Mouse (Mus musculus) ES-Bruce4 (cell line): ENCODE data around the gene Cc2d2a. TPM values are rescaled to one million over a fixed set of nuclear protein-coding genes. Genes with fewer than 3 reads are reported as not detected.

ENCODE experiments used
- H3K27ac ChIP-seq: 2 replicates; pipeline ENCODE4 v1.5.1; 2012; ENCODE audit warnings: low read length, inconsistent platforms; ENCODE audit not compliant: insufficient read depth
- H3K27me3 ChIP-seq: 2 replicates; pipeline ENCODE4 v1.6.1; 2012; ENCODE audit warnings: mild to moderate bottlenecking, low read length, inconsistent platforms; ENCODE audit not compliant: control insufficient read depth, poor library complexity, insufficient read depth, severe bottlenecking
- H3K36me3 ChIP-seq: 2 replicates; pipeline ENCODE4 v1.6.1; 2012; ENCODE audit warnings: inconsistent platforms, mild to moderate bottlenecking, low read length, moderate library complexity; ENCODE audit not compliant: control insufficient read depth, poor library complexity, insufficient read depth, severe bottlenecking
- H3K4me1 ChIP-seq: one replicate; pipeline ENCODE4 v1.8.1; 2011; ENCODE audit warnings: low read length; ENCODE audit not compliant: control insufficient read depth, insufficient read depth
- H3K4me3 ChIP-seq: 2 replicates; pipeline ENCODE4 v1.5.1; 2011; ENCODE audit warnings: low read depth, mild to moderate bottlenecking, low read length
- H3K9ac ChIP-seq: 2 replicates; pipeline ENCODE4 v1.6.1; 2012; ENCODE audit warnings: low read depth, mild to moderate bottlenecking, inconsistent platforms; ENCODE audit not compliant: poor library complexity, severe bottlenecking
- H3K9me3 ChIP-seq: replicated peaks from 2 replicates; pipeline ENCODE4 v1.6.1; 2012; ENCODE audit warnings: mild to moderate bottlenecking, low read length, inconsistent platforms; ENCODE audit not compliant: control insufficient read depth, poor library complexity, insufficient read depth, severe bottlenecking
- CTCF ChIP-seq: IDR thresholded peaks from one replicate; pipeline ENCODE4 v1.8.1; 2011; ENCODE audit warnings: low read depth, low read length
- EP300 ChIP-seq: IDR thresholded peaks from 2 replicates; pipeline ENCODE4 v1.6.1; 2011; ENCODE audit warnings: low read depth, low read length; ENCODE audit not compliant: insufficient read depth
- POLR2A ChIP-seq: IDR thresholded peaks from one replicate; pipeline ENCODE4 v1.8.1; 2011; ENCODE audit warnings: low read length; ENCODE audit not compliant: insufficient read depth
- polyA plus RNA-seq: library from polyadenylated mRNA; stranded (reverse); fragments of >200 nt; gene quantifications from 2 replicates; pipeline ENCODE4 v1.2.4, GENCODE M21; 2011; ENCODE audit warnings: low read depth; ENCODE audit not compliant: missing spikeins, insufficient read depth, insufficient read length

The Cc2d2a gene
- polyA plus RNA-seq, 1 experiment: 7.9 TPM

DNA sequence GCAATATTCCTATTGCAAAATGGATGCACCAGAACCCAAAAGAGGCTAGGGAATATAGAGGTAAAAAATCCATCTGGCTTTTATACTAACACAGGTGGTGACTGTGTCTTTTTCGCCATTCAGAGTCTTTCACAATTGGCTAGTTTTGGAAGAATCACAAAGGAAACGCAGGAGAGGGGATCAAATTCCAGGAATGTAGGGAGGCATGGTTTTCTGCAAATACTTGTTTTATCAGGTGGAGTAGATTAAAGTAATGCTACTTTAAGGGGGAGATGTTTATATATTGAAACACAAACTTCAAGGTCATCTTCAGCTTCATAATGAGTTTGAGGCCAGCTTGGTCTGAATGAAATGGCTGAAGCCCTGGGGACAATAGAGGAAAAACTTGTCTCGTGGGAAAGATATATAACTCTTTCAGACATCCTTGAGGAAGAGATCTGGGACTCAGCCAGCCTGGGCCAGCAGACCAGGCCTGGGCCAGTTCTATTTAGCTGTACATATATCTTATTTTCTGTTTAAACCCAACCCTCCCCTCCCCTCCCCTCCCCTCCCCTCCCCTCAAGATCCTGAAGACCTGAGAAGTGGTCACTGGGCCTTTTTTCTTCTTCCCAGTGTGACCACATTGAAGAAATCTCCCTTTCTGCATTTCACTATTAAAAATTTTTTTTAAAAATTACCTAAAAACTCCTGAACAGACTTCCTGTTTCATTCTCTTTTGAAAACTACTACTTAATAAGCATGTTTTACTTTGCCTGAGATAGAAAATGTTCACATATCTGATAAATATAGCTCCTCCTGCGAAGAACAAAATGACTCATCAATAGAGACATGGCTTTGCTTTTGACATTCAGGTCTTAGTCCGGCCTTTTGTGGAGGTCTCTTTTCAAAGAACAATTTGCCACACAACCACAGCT lies 59.6 kb downstream of the Cc2d2a start:
- Histone ChIP-seq H3K27ac (no peak overlapping the region), H3K9ac (no peak overlapping the region), H3K9me3 (no peaks in the 10 kb centered on the region), H3K4me3 (no peak overlapping the region), H3K36me3 (no peaks in the 10 kb centered on the region), H3K27me3 (no peaks in the 10 kb centered on the region), H3K4me1 (no peaks in the 10 kb centered on the region)
- TF ChIP-seq POLR2A: no peak
- TF ChIP-seq CTCF: no peak
- no peak for TF ChIP-seq EP300

GRCm38 (mm10) chr5:43722452-43722783 lies 60.3 kb downstream of the Cc2d2a start:
- Histone ChIP-seq H3K9ac (no peak overlapping the region), H3K27me3 (no peaks in the 10 kb centered on the region), H3K9me3 (no peaks in the 10 kb centered on the region), H3K36me3 (no peaks in the 10 kb centered on the region), H3K27ac (no peak overlapping the region), H3K4me1 (no peaks in the 10 kb centered on the region), H3K4me3 (no peak overlapping the region)
- no peak for TF ChIP-seq EP300
- TF ChIP-seq CTCF: no peak
- TF ChIP-seq POLR2A: no peak

GRCm38 (mm10) chr5:43723830-43724229 lies 61.7 kb downstream of the Cc2d2a start:
- TF ChIP-seq CTCF (no peak), POLR2A (no peak), EP300 (no peak)
- H3K27ac ChIP-seq: no peak overlapping the region
- no peaks in the 10 kb centered on the region for H3K36me3 ChIP-seq
- no peaks in the 10 kb centered on the region for H3K4me1 ChIP-seq
- no peaks in the 10 kb centered on the region for H3K27me3 ChIP-seq
- H3K4me3 ChIP-seq: no peak overlapping the region
- H3K9ac ChIP-seq: no peak overlapping the region
- no peaks in the 10 kb centered on the region for H3K9me3 ChIP-seq

GRCm38 (mm10) chr5:43728375-43729165 lies 66.4 kb downstream of the Cc2d2a start:
- Histone ChIP-seq H3K27me3 (no peaks in the 10 kb centered on the region), H3K36me3 (no peaks in the 10 kb centered on the region), H3K4me3 (no peak overlapping the region), H3K9ac (no peak overlapping the region), H3K4me1 (no peaks in the 10 kb centered on the region), H3K27ac (no peak overlapping the region), H3K9me3 (no peaks in the 10 kb centered on the region)
- no peak for TF ChIP-seq POLR2A
- no peak for TF ChIP-seq CTCF
- TF ChIP-seq EP300: no peak

DNA sequence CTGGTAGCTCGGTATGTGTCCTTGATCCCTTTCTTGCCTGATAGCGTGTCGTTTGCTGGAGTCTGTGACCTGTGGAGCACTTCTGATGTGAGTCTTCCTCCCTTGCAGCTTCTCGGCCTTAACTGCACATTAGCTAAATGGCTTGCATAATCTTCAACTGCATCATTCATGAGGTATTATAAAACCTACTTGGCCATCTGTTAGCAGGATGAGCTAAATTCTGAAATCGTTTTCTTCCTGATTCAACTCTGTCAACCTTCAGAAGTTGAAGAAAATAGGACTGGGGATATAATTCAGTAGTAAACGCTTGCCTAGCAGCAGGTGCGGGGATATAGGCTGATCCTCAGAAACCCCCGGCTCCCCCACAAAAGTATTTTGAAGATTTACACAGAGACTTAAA lies 70.2 kb downstream of the Cc2d2a start:
- H3K4me1 ChIP-seq: no peaks in the 10 kb centered on the region
- no peaks in the 10 kb centered on the region for H3K9me3 ChIP-seq
- no peak overlapping the region for H3K27ac ChIP-seq
- H3K36me3 ChIP-seq: no peaks in the 10 kb centered on the region
- H3K4me3 ChIP-seq: no peak overlapping the region
- no peak overlapping the region for H3K9ac ChIP-seq
- no peaks in the 10 kb centered on the region for H3K27me3 ChIP-seq
- no peak for TF ChIP-seq POLR2A

GRCm38 (mm10) chr5:43744187-43744586 lies 82.0 kb downstream of the Cc2d2a start:
- no peak overlapping the region for H3K27ac ChIP-seq
- H3K27me3 ChIP-seq: no peaks in the 10 kb centered on the region
- no peak overlapping the region for H3K4me3 ChIP-seq
- no peak for TF ChIP-seq CTCF
- no peak for TF ChIP-seq EP300
- no peak for TF ChIP-seq POLR2A
- H3K36me3 ChIP-seq: peaks cover 11% of the 10 kb centered on the region
- no peak overlapping the region for H3K9ac ChIP-seq
- no peaks in the 10 kb centered on the region for H3K9me3 ChIP-seq
- peaks cover 2% of the 10 kb centered on the region for H3K4me1 ChIP-seq
